9 mouse cellular contexts compared by ENCODE assay signal in the genomic region with DNA sequence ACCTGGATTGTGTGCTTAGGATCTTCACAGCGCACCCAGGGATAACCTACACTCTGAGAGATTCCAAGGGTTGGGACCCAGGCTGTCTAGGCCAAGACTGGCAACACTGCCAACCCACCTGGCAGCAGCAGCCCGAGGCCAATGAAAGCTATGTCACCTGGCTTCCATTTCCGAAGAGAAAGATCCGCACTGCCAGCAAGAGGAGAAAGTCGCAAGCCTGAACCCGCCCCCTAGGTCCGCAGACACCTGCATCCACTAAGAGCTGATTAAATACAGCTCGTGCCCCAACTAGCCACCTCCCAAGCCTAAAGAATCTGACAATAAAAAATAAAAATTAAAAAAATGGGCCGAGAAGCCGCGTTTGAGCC. TPM values are rescaled to one million over a fixed set of nuclear protein-coding genes. Genes with fewer than 3 reads are reported as not detected.
DNase-seq lines count a peak whose midpoint lies in the region; ATAC-seq and TF ChIP-seq lines count a peak whose summit lies in the region.
"Had no signal": no experiment of that assay in that cellular context is flagged by ENCODE, and none has a peak within 500 bp of the region (broad histone marks: within the 10 kb centered on the region; RNA-seq: fewer than 3 reads in every experiment).

No protein-coding gene starts in this region.

- peak overlapping the region; percentile 80 for H3K9ac ChIP-seq in embryonic facial prominence, embryonic 11.5 days (replicated peaks; ENCODE audit: low read length)
- peak overlapping the region; percentile 89 for H3K9ac ChIP-seq in hindbrain, postnatal 0 days (replicated peaks; ENCODE audit: low read length)
- peak overlapping the region; percentile 91 for H3K9ac ChIP-seq in liver, postnatal 0 days (replicated peaks)

- TF ChIP-seq EP300 in liver, postnatal 0 days (IDR thresholded peaks at IDR 0.05; ENCODE audit: low read depth), result no peak

- peak overlapping the region; percentile 68 for H3K4me2 ChIP-seq in embryonic facial prominence, embryonic 11.5 days (ENCODE audit: low read depth, low read length)
- H3K4me2 ChIP-seq in hindbrain, postnatal 0 days (ENCODE audit: low read depth, low read length), result peak overlapping the region; percentile 82
- peak overlapping the region; percentile 88 for H3K4me2 ChIP-seq in liver, postnatal 0 days (ENCODE audit: low read depth, low read length)

- H3K4me1 ChIP-seq in G1E (ENCODE audit: insufficient read depth, low read depth, low read length), result peaks cover 78% of the 10 kb centered on the region
- H3K4me1 ChIP-seq in embryonic facial prominence, embryonic 11.5 days (ENCODE audit: control insufficient read depth, insufficient read depth, low read length), result no peaks in the 10 kb centered on the region; the same call in 1 of the 2 replicates
- H3K4me1 ChIP-seq in hindbrain, postnatal 0 days (ENCODE audit: insufficient read depth, low read length), result peaks cover 6% of the 10 kb centered on the region
- H3K4me1 ChIP-seq in liver, postnatal 0 days (ENCODE audit: insufficient read depth), result peaks cover 17% of the 10 kb centered on the region

- H3K27ac ChIP-seq in embryonic facial prominence, embryonic 11.5 days (replicated peaks; ENCODE audit: low read depth, low read length), result no peak overlapping the region
- H3K27ac ChIP-seq in hindbrain, postnatal 0 days, result peak overlapping the region; percentile 81
- H3K27ac ChIP-seq in liver, postnatal 0 days (ENCODE audit: low read depth), result peak overlapping the region; percentile 91

- H3K9me3 ChIP-seq in G1E (replicated peaks), result no peaks in the 10 kb centered on the region
- no peaks in the 10 kb centered on the region for H3K9me3 ChIP-seq in embryonic facial prominence, embryonic 11.5 days (replicated peaks; ENCODE audit: control insufficient read depth, low read length)
- no peaks in the 10 kb centered on the region for H3K9me3 ChIP-seq in hindbrain, postnatal 0 days (ENCODE audit: low read length)
- H3K9me3 ChIP-seq in liver, postnatal 0 days (ENCODE audit: low read length), result no peaks in the 10 kb centered on the region

- peak overlapping the region; percentile 85 for H3K4me3 ChIP-seq in G1E (ENCODE audit: low read depth, low read length)
- H3K4me3 ChIP-seq in embryonic facial prominence, embryonic 11.5 days (ENCODE audit: low read depth, low read length), result peak overlapping the region; percentile 86
- H3K4me3 ChIP-seq in hindbrain, postnatal 0 days (ENCODE audit: low read length), result peak overlapping the region; percentile 92
- H3K4me3 ChIP-seq in liver, postnatal 0 days (ENCODE audit: low read depth, low read length), result peak overlapping the region; percentile 93

- WGBS in embryonic facial prominence, embryonic 11.5 days, result 2% methylated on average over 11 of the region's 11 CpGs
- WGBS in hindbrain, postnatal 0 days, result 4% methylated on average over 11 of the region's 11 CpGs
- WGBS in liver, postnatal 0 days (ENCODE audit: insufficient replicate concordance), result 2% methylated on average over 11 of the region's 11 CpGs

- H3K27me3 ChIP-seq in G1E (ENCODE audit: insufficient read depth, low read length), result no peaks in the 10 kb centered on the region
- H3K27me3 ChIP-seq in embryonic facial prominence, embryonic 11.5 days (ENCODE audit: control insufficient read depth, insufficient read depth, low read length), result no peaks in the 10 kb centered on the region
- no peaks in the 10 kb centered on the region for H3K27me3 ChIP-seq in hindbrain, postnatal 0 days (ENCODE audit: insufficient read depth, low read length)
- H3K27me3 ChIP-seq in liver, postnatal 0 days (ENCODE audit: insufficient read depth, low read length), result no peaks in the 10 kb centered on the region

- no peak for ATAC-seq in G1E (ENCODE audit: extremely low read depth, insufficient number of reproducible peaks, low FRiP score, poor library complexity, severe bottlenecking)
- ATAC-seq in embryonic facial prominence, embryonic 11.5 days (replicated peaks; ENCODE audit: insufficient number of reproducible peaks, low FRiP score, low TSS enrichment, low read depth), result no peak
- peak; percentile 10; the same call in 1 of the 2 replicates for ATAC-seq in hindbrain, postnatal 0 days
- ATAC-seq in liver, postnatal 0 days, result peak; percentile 44

- intact Hi-C loops in heart, postnatal 25 days (cut with DNase I), result no loop called here

- no peak for TF ChIP-seq CTCF in G1E (IDR thresholded peaks at IDR 0.05; ENCODE audit: low read depth, low read length)
- TF ChIP-seq CTCF in hindbrain, postnatal 0 days (IDR thresholded peaks at IDR 0.05; ENCODE audit: low read depth), result no peak
- no peak for TF ChIP-seq CTCF in liver, postnatal 0 days (IDR thresholded peaks at IDR 0.05; ENCODE audit: low read depth)

- peaks cover 46% of the 10 kb centered on the region for H3K36me3 ChIP-seq in G1E (replicated peaks)
- no peaks in the 10 kb centered on the region; the same call in 1 of the 2 replicates for H3K36me3 ChIP-seq in embryonic facial prominence, embryonic 11.5 days (replicated peaks; ENCODE audit: control insufficient read depth, insufficient read depth, low read depth, low read length)
- H3K36me3 ChIP-seq in hindbrain, postnatal 0 days (ENCODE audit: insufficient read depth, low read length), result peaks cover 11% of the 10 kb centered on the region
- peaks cover 3% of the 10 kb centered on the region for H3K36me3 ChIP-seq in liver, postnatal 0 days (replicated peaks; ENCODE audit: insufficient read depth, low read length)

- DNase-seq in heart, adult 18-20 months, result peak; percentile 7 to 35
- no peak for DNase-seq in heart, postnatal 25 days (ENCODE audit: low spot score)
- no peak for DNase-seq in G1E (ENCODE audit: low spot score)
- no peak for DNase-seq in embryonic facial prominence, embryonic 11.5 days (ENCODE audit: low spot score)
- DNase-seq in hindbrain, postnatal 0 days (ENCODE audit: low spot score), result peak; percentile 12
- peak; percentile 47 for DNase-seq in liver, postnatal 0 days
- DNase-seq in spleen, postnatal 36 days (ENCODE audit: low spot score in 2 of 2), result peak; percentile 50 to 54
- DNase-seq in layer of hippocampus, adult 18-20 months (ENCODE audit: low spot score in 2 of 2), result no peak

RNA-seq across cellular contexts. Expression of gene Tk2, which starts 0.5 kb away (rescaled TPM):
- total RNA-seq in heart, adult 18-20 months (2021), result 1 to 10 TPM; 7.2 to 9.5 TPM
- total RNA-seq in heart, postnatal 25 days (2021), result 1 to 10 TPM; 7.1 to 7.3 TPM
- total RNA-seq in G1E (2014; fragmentation: Nextera tagmentation) (47.8 and 63.3 TPM in 2 replicates), G1E (2017) (47.0 and 50.4 TPM in 2 replicates)
- polyA plus RNA-seq in G1E (2012), result 46.8 and 47.1 TPM in 2 replicates
- 23.9 and 26.1 TPM in 2 replicates for polyA plus RNA-seq in embryonic facial prominence, embryonic 11.5 days (2014; fragmentation: Nextera tagmentation; extraction: Ambion mirVana)
- 46.7 and 50.9 TPM in 2 replicates for total RNA-seq in hindbrain, postnatal 0 days (2014; rRNA removed)
- 44.4 and 45.1 TPM in 2 replicates for polyA plus RNA-seq in hindbrain, postnatal 0 days (2015; fragmentation: Nextera tagmentation; extraction: Ambion mirVana)
- polyA plus RNA-seq in liver, postnatal 0 days (2015; fragmentation: Nextera tagmentation; extraction: Ambion mirVana), result 10.3 and 10.6 TPM in 2 replicates
- 10 to 100 TPM; 38.5 to 39.9 TPM for total RNA-seq in layer of hippocampus, adult 18-20 months (2021)

RNA-seq across cellular contexts. Expression of gene Cklf, which starts 2.8 kb away (rescaled TPM):
- total RNA-seq in heart, adult 18-20 months (2021), result 1 to 10 TPM; 2.6 to 4.8 TPM
- total RNA-seq in heart, postnatal 25 days (2021), result 1 to 10 TPM; 4.7 to 5.0 TPM
- 27.3 and 54.0 TPM in 2 replicates for total RNA-seq in G1E (2014; fragmentation: Nextera tagmentation)
- total RNA-seq in G1E (2017), result 67.7 and 79.1 TPM in 2 replicates
- 2.6 and 5.2 TPM in 2 replicates for polyA plus RNA-seq in G1E (2012)
- 34.7 and 36.3 TPM in 2 replicates for polyA plus RNA-seq in embryonic facial prominence, embryonic 11.5 days (2014; fragmentation: Nextera tagmentation; extraction: Ambion mirVana)
- total RNA-seq in hindbrain, postnatal 0 days (2014; rRNA removed), result 31.6 and 33.6 TPM in 2 replicates
- 34.1 and 34.3 TPM in 2 replicates for polyA plus RNA-seq in hindbrain, postnatal 0 days (2015; fragmentation: Nextera tagmentation; extraction: Ambion mirVana)
- 16.7 and 17.3 TPM in 2 replicates for polyA plus RNA-seq in liver, postnatal 0 days (2015; fragmentation: Nextera tagmentation; extraction: Ambion mirVana)
- total RNA-seq in layer of hippocampus, adult 18-20 months (2021), result 1 to 10 TPM; 6.1 to 8.1 TPM

RNA-seq across cellular contexts. Expression of gene Cmtm2a, which starts 45.1 kb away (rescaled TPM):
- total RNA-seq in heart, adult 18-20 months (2021), result not detected
- not detected for total RNA-seq in heart, postnatal 25 days (2021)
- total RNA-seq in G1E (2014; fragmentation: Nextera tagmentation) (1.7 TPM in 1 of 2 replicates, not detected in the other), G1E (2017) (not detected in 2 replicates)
- polyA plus RNA-seq in G1E (2012), result not detected in 2 replicates
- polyA plus RNA-seq in embryonic facial prominence, embryonic 11.5 days (2014; fragmentation: Nextera tagmentation; extraction: Ambion mirVana), result not detected in 2 replicates
- 1.2 TPM in 1 of 2 replicates, not detected in the other for total RNA-seq in hindbrain, postnatal 0 days (2014; rRNA removed)
- polyA plus RNA-seq in hindbrain, postnatal 0 days (2015; fragmentation: Nextera tagmentation; extraction: Ambion mirVana), result not detected in 2 replicates
- polyA plus RNA-seq in liver, postnatal 0 days (2015; fragmentation: Nextera tagmentation; extraction: Ambion mirVana), result not detected in 2 replicates
- total RNA-seq in layer of hippocampus, adult 18-20 months (2021), result not detected
- total RNA-seq: layer of hippocampus, postnatal 25 days had no signal

Comparison
In these comparisons a context has a peak if more than half of its experiments do, and no peak if none do; other contexts are left out.
1. DNase-seq: peak in heart, adult 18-20 months (2 of 2), hindbrain, postnatal 0 days (single experiment), liver, postnatal 0 days (single experiment) and spleen, postnatal 36 days (2 of 2); none in heart, postnatal 25 days (single experiment), G1E (single experiment), embryonic facial prominence, embryonic 11.5 days (single experiment) and layer of hippocampus, adult 18-20 months (0 of 2).
2. ATAC-seq: peak in hindbrain, postnatal 0 days (single experiment) and liver, postnatal 0 days (single experiment); none in G1E (single experiment) and embryonic facial prominence, embryonic 11.5 days (single experiment).
3. Peak in every context shown above with its lines, with median percentiles within 50 percentile points of each other: H3K4me3 ChIP-seq, H3K4me2 ChIP-seq and H3K9ac ChIP-seq.